Mouse (Mus musculus) frontal cortex, postnatal 36 days (tissue): Measurements from ENCODE around the gene Rps13.

Experiments
- DNase-seq, 2 experiments: peaks; one replicate each; pipeline ENCODE4 v3.0.0; 2022; ENCODE audit warnings: low spot score in 2 of 2

Gene Rps13

GRCm38 (mm10) chr7:116292377-116292776, 41.6 kb downstream of the Rps13 start:
- no peak for DNase-seq

- DNase-seq, result no peak
Measured at GRCm38 (mm10) chr7:116290559-116290958, 43.4 kb downstream of the Rps13 start.

- DNase-seq, result no peak
Measured at GRCm38 (mm10) chr7:116288996-116289395, 45.0 kb downstream of the Rps13 start.

DNA sequence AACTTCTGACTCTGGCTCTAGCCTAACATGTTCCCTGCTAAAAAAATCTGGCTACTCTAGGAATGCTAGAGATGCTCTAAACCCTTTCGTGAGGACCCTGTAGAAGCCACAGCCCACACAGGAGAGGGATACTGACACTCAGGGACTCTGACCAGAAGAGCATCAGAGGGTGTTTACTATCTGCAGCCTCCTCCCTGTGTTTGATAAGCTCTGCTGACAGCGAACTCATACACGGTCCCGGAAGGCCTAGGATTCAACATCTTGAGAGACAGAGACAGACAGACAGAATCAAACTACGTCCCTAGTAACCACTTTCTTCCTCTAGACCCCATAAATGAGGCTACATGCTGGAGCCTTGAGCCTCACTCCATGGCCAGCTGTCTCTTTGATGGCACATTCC, 46.0 kb downstream of the Rps13 start:
- DNase-seq, result no peak

- DNase-seq, result no peak
Measured at GRCm38 (mm10) chr7:116286611-116287355, 47.2 kb downstream of the Rps13 start.

GRCm38 (mm10) chr7:116286173-116286572, 47.8 kb downstream of the Rps13 start:
- DNase-seq, result no peak

- no peak for DNase-seq
Measured at GRCm38 (mm10) chr7:116285216-116285615, 48.8 kb downstream of the Rps13 start.

- DNase-seq, result peak; percentile 5 to 40
Measured at GRCm38 (mm10) chr7:116282755-116283154, 51.2 kb downstream of the Rps13 start.
